Mouse (Mus musculus) liver, adult 2 months (tissue): ENCODE measurements around the gene Cdc25b. TPM values are rescaled to one million over a fixed set of nuclear protein-coding genes. Genes with fewer than 3 reads are reported as not detected.

Experiments
- DNase-seq: peaks from one replicate; pipeline ENCODE4 v3.0.0-alpha.2; 2011; ENCODE audit warnings: low read depth, low spot score; ENCODE audit errors: extremely low read depth
- H3K27ac ChIP-seq: fragments of 200-500 bp; replicated peaks from 2 replicates; pipeline ENCODE4 v1.5.1; 2012; ENCODE audit warnings: low read depth, mild to moderate bottlenecking, control low read depth, inconsistent platforms, low read length; ENCODE audit not compliant: insufficient read depth
- H3K27me3 ChIP-seq: fragments of 200-500 bp; 2 replicates; pipeline ENCODE4 v1.6.1; 2012; ENCODE audit warnings: mild to moderate bottlenecking, moderate library complexity, low read length, inconsistent platforms; ENCODE audit not compliant: control insufficient read depth, insufficient read depth
- H3K36me3 ChIP-seq: fragments of 200-500 bp; 2 replicates; pipeline ENCODE4 v1.6.1; 2012; ENCODE audit warnings: low read length, inconsistent platforms; ENCODE audit not compliant: control insufficient read depth, insufficient read depth
- H3K4me1 ChIP-seq: fragments of 200-500 bp; 2 replicates; pipeline ENCODE4 v1.6.1; 2011; ENCODE audit warnings: low read length; ENCODE audit not compliant: control insufficient read depth, insufficient read depth
- H3K4me3 ChIP-seq: fragments of 200-500 bp; 2 replicates; pipeline ENCODE4 v1.5.1; 2011; ENCODE audit warnings: low read depth, mild to moderate bottlenecking, control low read depth, low read length, moderate library complexity; ENCODE audit not compliant: insufficient read depth
- H3K79me2 ChIP-seq: fragments of 200-500 bp; 2 replicates; pipeline ENCODE4 v1.6.1; 2012; ENCODE audit warnings: inconsistent platforms, mild to moderate bottlenecking, low read length, moderate library complexity; ENCODE audit not compliant: control insufficient read depth, insufficient read depth
- H3K9ac ChIP-seq: fragments of 200-500 bp; 2 replicates; pipeline ENCODE4 v1.6.1; 2012; ENCODE audit warnings: low read depth, mild to moderate bottlenecking, control low read depth, inconsistent platforms, low read length
- CTCF ChIP-seq: fragments of 200-500 bp; IDR thresholded peaks from 2 replicates; pipeline ENCODE4 v1.5.1; 2011; ENCODE audit warnings: low read depth, low read length, control low read depth
- POLR2A ChIP-seq: fragments of 200-500 bp; IDR thresholded peaks from 2 replicates; pipeline ENCODE4 v1.6.1; 2011; ENCODE audit warnings: low read length, control low read depth; ENCODE audit not compliant: insufficient read depth; ENCODE audit errors: extremely low read depth
- WGBS: fragments of 180-500 bp; shearing (Covaris S2); methylation state at CpG from one replicate; pipeline ENCODE4 v1.1.7; 2018; 5-methylcytosine and 5-hydroxymethylcytosine counted together
- polyA plus RNA-seq: library from polyadenylated mRNA; depleted of rRNA; stranded (reverse); fragments of >200 nt; gene quantifications from 2 replicates; pipeline ENCODE4 v1.2.3, GENCODE M21; 2012
- total RNA-seq: library from RNA; depleted of rRNA; stranded (reverse); fragments of >200 nt; gene quantifications from 2 replicates; pipeline ENCODE4 v1.2.3, GENCODE M21; 2014

The Cdc25b gene
- total and polyA plus RNA-seq, 2 experiments, result 1.0 to 1.5 TPM

DNA sequence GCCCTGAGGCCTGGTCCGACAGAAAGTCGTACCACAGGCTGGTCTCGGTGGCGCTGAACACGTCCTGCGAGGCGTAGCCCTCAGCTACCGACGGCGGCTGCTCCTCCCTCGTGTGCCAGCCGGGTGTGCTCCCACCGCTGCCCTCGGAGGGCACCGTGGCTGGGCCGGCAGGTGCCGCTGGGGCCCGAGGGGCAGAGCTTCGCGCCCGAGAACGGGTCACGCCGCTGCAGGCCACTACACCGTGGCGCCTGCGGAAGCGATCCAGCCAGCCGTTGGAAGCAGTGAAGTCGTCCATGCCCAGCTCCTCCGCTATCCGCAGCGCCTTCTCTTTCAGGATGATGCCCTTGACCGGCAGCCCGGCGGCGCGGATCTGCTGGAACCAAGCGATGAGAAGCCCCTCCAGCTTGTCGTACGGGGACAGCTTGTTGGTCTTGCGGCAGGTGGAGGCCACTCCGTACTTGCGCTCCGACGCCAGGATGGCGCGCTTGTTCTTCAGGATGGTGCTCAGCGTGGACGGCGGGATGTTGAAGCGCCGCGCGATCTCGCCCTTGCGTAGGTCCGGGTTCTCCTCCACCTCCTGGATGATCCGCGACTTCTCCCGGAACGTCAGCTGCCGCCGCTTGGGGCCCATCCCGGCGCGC, 7.4 kb upstream of the Cdc25b start:
- no peaks in the 10 kb centered on the region for H3K27me3 ChIP-seq
- H3K4me3 ChIP-seq, result peak overlapping the region; percentile 72
- peak; percentile 36 for DNase-seq
- H3K9ac ChIP-seq, result peak overlapping the region; percentile 80
- H3K4me1 ChIP-seq, result peaks cover 24% of the 10 kb centered on the region
- under 1% methylated on average over 65 of the region's 67 CpGs for WGBS
- no peaks in the 10 kb centered on the region for H3K36me3 ChIP-seq
- peak overlapping the region; percentile 30 for H3K27ac ChIP-seq
- no peak for TF ChIP-seq POLR2A
- no peak for TF ChIP-seq CTCF
- H3K79me2 ChIP-seq, result peaks cover 18% of the 10 kb centered on the region

DNA sequence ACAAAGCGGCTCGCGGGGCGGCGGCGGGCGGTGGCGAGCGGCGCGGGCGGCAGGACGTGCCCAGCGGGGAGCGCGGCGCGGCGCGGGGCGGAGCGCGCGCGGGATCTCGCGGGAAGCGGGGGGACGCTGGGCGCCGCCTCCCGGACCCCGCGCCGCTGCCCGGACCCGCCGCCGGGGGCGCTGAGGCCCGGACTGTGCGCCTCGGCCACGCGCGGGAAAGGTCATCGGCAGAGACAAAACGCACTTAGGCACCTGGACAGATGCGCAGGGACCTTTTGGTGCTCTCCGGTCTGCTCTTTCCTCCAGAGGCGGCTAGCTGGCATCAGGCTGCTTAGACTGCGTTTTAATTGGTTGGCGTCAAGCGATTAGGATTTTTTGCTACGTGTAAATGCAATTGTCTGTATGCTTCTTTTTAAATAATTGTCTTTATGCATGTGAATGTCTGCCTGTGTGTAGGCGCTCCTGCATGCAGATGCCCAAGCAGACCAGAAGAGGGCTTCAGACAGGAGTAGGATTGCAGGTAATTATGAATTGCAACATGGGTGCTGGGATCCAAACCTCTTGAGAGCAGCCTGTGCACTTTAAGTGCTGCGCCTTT, 6.7 kb upstream of the Cdc25b start, which contains the start of gene Cenpb:
TSS of gene Cenpb (minus strand) at position 78 of the 598 bp plus-strand sequence.
- H3K27me3 ChIP-seq, result no peaks in the 10 kb centered on the region
- no peaks in the 10 kb centered on the region for H3K36me3 ChIP-seq
- peak; percentile 65 for DNase-seq
- peak within 1 kb of the TSS; percentile 72 for H3K4me3 ChIP-seq
- peaks cover 22% of the 10 kb centered on the region for H3K4me1 ChIP-seq
- 11% methylated on average over 57 of the region's 57 CpGs for WGBS
- H3K9ac ChIP-seq, result peak within 1 kb of the TSS; percentile 80
- peaks cover 18% of the 10 kb centered on the region for H3K79me2 ChIP-seq
- H3K27ac ChIP-seq, result peak within 1 kb of the TSS; percentile 30
- TF ChIP-seq CTCF (peak; percentile 68), POLR2A (0 out of 2 replicates have a peak, but pooled peaks have one; percentile 43)

DNA sequence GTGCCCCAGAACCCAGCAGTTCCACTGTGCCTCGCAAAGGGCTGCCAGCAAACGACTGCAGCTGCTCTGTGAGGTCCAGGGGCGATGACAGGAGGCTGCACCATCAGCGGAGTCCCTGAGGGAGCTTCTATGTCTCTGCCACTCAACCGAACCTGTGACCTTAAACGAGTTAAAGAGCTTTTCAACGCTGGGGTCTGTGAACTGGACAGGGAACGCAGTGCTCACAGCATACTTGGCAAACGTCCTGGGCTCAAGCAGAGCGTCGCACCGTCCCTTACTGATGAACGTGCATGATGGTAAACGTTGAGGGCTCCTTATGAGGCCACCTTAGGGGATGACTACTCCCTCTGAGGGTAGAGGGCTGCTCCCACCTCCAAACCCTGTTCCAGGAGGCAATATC, 406 bp upstream of the Cdc25b start:
- Histone ChIP-seq H3K36me3 (no peaks in the 10 kb centered on the region), H3K4me3 (peak overlapping the region; percentile 89), H3K4me1 (peaks cover 5% of the 10 kb centered on the region), H3K27me3 (no peaks in the 10 kb centered on the region), H3K27ac (no peak overlapping the region), H3K79me2 (no peaks in the 10 kb centered on the region), H3K9ac (peak overlapping the region; percentile 52)
- DNase-seq, result no peak
- TF ChIP-seq CTCF, result no peak
- TF ChIP-seq POLR2A, result no peak
- 12% methylated on average over 14 of the region's 14 CpGs for WGBS

DNA sequence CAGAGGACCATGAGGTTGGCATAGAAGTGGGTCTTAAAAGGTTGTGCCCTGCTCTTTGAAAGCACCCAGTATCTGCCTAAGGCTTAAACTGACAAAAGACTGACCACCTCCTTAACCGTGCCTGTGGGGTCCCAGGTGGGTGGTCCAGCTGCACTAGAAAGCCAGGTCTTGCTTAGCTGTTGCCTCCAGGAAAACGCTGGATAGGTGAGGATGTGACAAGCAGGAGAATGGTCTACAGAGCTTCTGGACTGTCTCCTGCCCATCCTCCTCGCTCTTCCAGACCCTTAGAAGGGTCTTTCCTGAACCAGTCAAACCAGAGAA, 813 bp downstream of the Cdc25b start:
- TF ChIP-seq CTCF (no peak), POLR2A (no peak)
- no peak for DNase-seq
- H3K4me3 ChIP-seq, result no peak overlapping the region; the same call in 1 of the 2 replicates
- H3K4me1 ChIP-seq, result peaks cover 5% of the 10 kb centered on the region
- H3K36me3 ChIP-seq, result no peaks in the 10 kb centered on the region
- WGBS, result 69% methylated on average over 3 of the region's 3 CpGs
- H3K27me3 ChIP-seq, result no peaks in the 10 kb centered on the region
- H3K9ac ChIP-seq, result no peak overlapping the region; the same call in 1 of the 2 replicates
- H3K27ac ChIP-seq, result no peak overlapping the region
- H3K79me2 ChIP-seq, result no peaks in the 10 kb centered on the region

DNA sequence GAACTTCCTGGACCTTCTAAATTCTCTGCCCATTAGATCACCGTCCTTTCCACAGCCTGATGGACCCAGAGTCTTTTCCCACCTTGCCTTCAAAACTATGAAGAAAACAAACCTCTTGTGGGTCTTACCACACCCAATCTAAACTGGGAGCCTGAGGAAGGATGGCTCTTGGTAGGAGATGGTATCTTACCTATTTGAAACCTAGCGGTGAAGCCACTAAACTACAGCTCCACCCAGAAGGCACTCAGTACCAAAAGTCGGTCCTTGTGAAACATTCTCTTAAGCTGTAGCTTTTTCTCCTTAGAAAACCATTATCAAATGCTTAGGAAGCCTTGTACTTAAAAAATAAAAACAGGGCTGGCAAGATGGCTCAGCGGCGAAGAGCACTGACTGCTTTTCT, 1.6 kb downstream of the Cdc25b start:
- Histone ChIP-seq H3K36me3 (no peaks in the 10 kb centered on the region), H3K79me2 (no peaks in the 10 kb centered on the region), H3K27me3 (no peaks in the 10 kb centered on the region), H3K4me1 (peaks cover 5% of the 10 kb centered on the region), H3K4me3 (no peak overlapping the region), H3K27ac (no peak overlapping the region), H3K9ac (no peak overlapping the region)
- no peak for DNase-seq
- WGBS, result 97% methylated on average over 5 of the region's 5 CpGs
- TF ChIP-seq POLR2A, result no peak
- no peak for TF ChIP-seq CTCF
